In the genomic region with DNA sequence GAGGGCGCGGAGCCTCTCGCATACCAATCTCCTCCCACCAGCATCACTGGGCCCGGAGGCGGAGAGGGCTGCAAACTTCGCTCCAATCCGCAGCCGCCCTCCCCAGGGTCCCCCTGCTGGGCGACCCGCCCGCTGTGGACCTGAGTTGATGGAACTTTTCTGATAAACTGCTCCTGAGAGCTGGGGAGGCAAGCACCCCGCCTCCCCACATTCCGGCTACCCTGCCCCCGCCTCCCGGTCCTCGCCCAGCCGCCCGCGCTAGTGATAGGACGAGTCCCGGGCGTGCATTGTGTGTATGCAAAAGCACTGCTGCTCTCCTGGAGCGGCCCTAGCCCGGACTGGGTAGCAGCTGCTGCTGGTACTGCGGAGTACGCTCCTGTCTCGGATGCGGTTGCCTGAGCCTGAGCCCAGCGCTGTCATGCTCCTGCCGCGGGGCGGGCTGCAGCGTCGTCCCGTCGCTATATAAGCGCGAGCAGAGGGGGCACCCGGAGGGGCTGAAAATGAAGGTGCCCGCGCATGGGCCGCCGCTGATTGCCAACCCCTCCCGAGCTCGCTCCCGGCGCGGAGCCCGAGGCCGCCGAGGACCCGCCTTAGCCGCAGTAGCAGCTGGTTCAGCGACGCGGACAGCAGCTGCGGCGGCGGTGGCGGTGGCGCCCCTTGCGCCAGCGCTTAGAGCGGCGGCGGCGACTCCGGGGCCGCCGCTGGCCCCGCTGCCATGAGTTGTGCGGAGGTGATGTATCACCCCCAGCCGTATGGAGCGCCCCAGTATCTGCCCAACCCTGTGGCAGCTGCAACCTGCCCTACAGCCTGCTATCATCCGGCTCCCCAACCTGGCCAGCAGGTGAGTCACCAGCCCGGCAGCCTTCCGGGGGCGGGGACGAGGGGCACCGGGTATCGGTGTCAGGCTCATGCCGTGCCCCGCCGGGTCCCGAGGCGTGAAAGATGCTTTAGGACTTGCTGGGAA, we compare ENCODE assay signal across 8 mouse cellular contexts. TPM values are rescaled to one million over a fixed set of nuclear protein-coding genes. Genes with fewer than 3 reads are reported as not detected.
DNase-seq lines count a peak whose midpoint lies in the region; ATAC-seq lines count a peak whose summit lies in the region.

A gene (plus strand): TSS at position 340 of the 964 bp plus-strand sequence.

- H3K4me3 ChIP-seq in hindbrain, embryonic 15.5 days = peak within 1 kb of the TSS; percentile 90

- DNase-seq in adipocyte (ENCODE audit: low spot score) = peak; percentile 58
- DNase-seq in gastrocnemius, postnatal 10 days = peak; percentile 70
- DNase-seq in left cerebral cortex, postnatal 10 days (ENCODE audit: extremely low spot score in 1 of 2, low spot score in 2 of 2) = peak; percentile 5 to 60
- peak; percentile 45 for DNase-seq in right cerebral cortex, postnatal 14 days

- H3K27me3 ChIP-seq in hindbrain, embryonic 15.5 days = 0 out of 2 replicates have a peak, but pooled peaks cover 2% of the 10 kb centered on the region

- intact Hi-C loops in left cerebral cortex, postnatal 10 days (cut with DNase I) = no loop called here

- peak within 1 kb of the TSS; percentile 95 for H3K4me2 ChIP-seq in hindbrain, embryonic 15.5 days

- no peaks in the 10 kb centered on the region for H3K36me3 ChIP-seq in hindbrain, embryonic 15.5 days

- H3K4me1 ChIP-seq in hindbrain, embryonic 15.5 days (replicated peaks) = peaks cover 10% of the 10 kb centered on the region

- peak within 1 kb of the TSS; percentile 76 for H3K27ac ChIP-seq in hindbrain, embryonic 15.5 days (replicated peaks)

- H3K9ac ChIP-seq in hindbrain, embryonic 15.5 days = peak within 1 kb of the TSS; percentile 70

- under 1% methylated on average over 86 of the region's 86 CpGs for WGBS in hindbrain, embryonic 15.5 days

- ATAC-seq in common myeloid progenitor, adult 5-6 weeks (replicated peaks; ENCODE audit: low read depth, poor library complexity, severe bottlenecking) = peak; percentile 78
- ATAC-seq in hindbrain, embryonic 15.5 days (ENCODE audit: low FRiP score, low read depth) = peak; percentile 99
- ATAC-seq in megakaryocyte, adult 5-6 weeks (ENCODE audit: poor library complexity, severe bottlenecking) = peak; percentile 63
- no peak for ATAC-seq in inflammation-experienced regulatory T-cells, adult 6 months

- H3K9me3 ChIP-seq in hindbrain, embryonic 15.5 days = peaks cover 5% of the 10 kb centered on the region; the same call in 1 of the 2 replicates

RNA-seq across cellular contexts. Expression of the gene that starts here (rescaled TPM):
- total RNA-seq in common myeloid progenitor, adult 5-6 weeks (2017) = not detected in 2 replicates
- total RNA-seq in gastrocnemius, postnatal 10 days (2021) = 10 to 100 TPM; 13.1 to 17.1 TPM
- polyA plus RNA-seq in hindbrain, embryonic 15.5 days (2015; fragmentation: Nextera tagmentation; extraction: Ambion mirVana) = 3.8 and 5.2 TPM in 2 replicates
- 1 to 10 TPM; 1.7 to 2.2 TPM for total RNA-seq in left cerebral cortex, postnatal 10 days (2021)
- total RNA-seq in megakaryocyte, adult 5-6 weeks (2015) = not detected in 2 replicates
- not detected in 2 replicates for total RNA-seq in megakaryocyte, adult 5-6 weeks (2017)
- polyA plus RNA-seq in inflammation-experienced regulatory T-cells, adult 6 months (2017; shearing (Covaris generic)) = not detected

Comparison
In these comparisons a context has a peak if more than half of its experiments do, and no peak if none do; other contexts are left out.
1. RNA of the gene that starts here (total RNA-seq): 13.1 to 17.1 TPM in gastrocnemius, postnatal 10 days; 1.7 to 2.2 TPM in left cerebral cortex, postnatal 10 days, not detected in megakaryocyte, adult 5-6 weeks and not detected in common myeloid progenitor, adult 5-6 weeks; every median in the first group is over 4 times any median in the second.
2. Peak in ATAC-seq in common myeloid progenitor, adult 5-6 weeks; RNA of the gene not detected or under 1 TPM.
3. Peak in ATAC-seq in megakaryocyte, adult 5-6 weeks; RNA of the gene not detected or under 1 TPM.
4. Peak in every context shown above with its lines, with median percentiles within 50 percentile points of each other: DNase-seq.